Mouse (Mus musculus) Muller cell, postnatal 12 days (primary cell): ENCODE data around the gene Sms.

Experiments
- DNase-seq: peaks from one replicate; pipeline ENCODE4 v3.0.0-alpha.2; 2015; ENCODE audit errors: inconsistent ontology term

The Sms gene

GRCm38 (mm10) chrX:157491944-157492726 lies at the start of gene Sms:
Sms (minus strand) TSS chrX:157492287.
- peak; percentile 85 for DNase-seq

- DNase-seq: no peak
These were observed 14.3 kb upstream of the Sms start for GRCm38 (mm10) chrX:157506400-157506799.

- no peak for DNase-seq
These were observed 12.4 kb upstream of the Sms start for GRCm38 (mm10) chrX:157504506-157504905.

GRCm38 (mm10) chrX:157501871-157502270 lies 9.8 kb upstream of the Sms start:
- DNase-seq: no peak

GRCm38 (mm10) chrX:157500004-157500403 lies 7.9 kb upstream of the Sms start:
- DNase-seq: no peak

GRCm38 (mm10) chrX:157493159-157493558 lies 1.1 kb upstream of the Sms start:
- DNase-seq: no peak

- peak; percentile 41 for DNase-seq
These were observed 747 bp downstream of the Sms start for GRCm38 (mm10) chrX:157491145-157491935.

GRCm38 (mm10) chrX:157490769-157491144 lies 1.3 kb downstream of the Sms start:
- DNase-seq: no peak

GRCm38 (mm10) chrX:157489871-157490721 lies 2.0 kb downstream of the Sms start:
- DNase-seq: peak; percentile 28

GRCm38 (mm10) chrX:157488831-157489230 lies 3.3 kb downstream of the Sms start:
- DNase-seq: peak; percentile 32

- DNase-seq: no peak
These were observed 5.3 kb downstream of the Sms start for GRCm38 (mm10) chrX:157486765-157487164.

GRCm38 (mm10) chrX:157482842-157483241 lies 9.2 kb downstream of the Sms start:
- DNase-seq: no peak

- no peak for DNase-seq
These were observed 10.2 kb downstream of the Sms start for GRCm38 (mm10) chrX:157481860-157482259.

GRCm38 (mm10) chrX:157477328-157477727 lies 14.8 kb downstream of the Sms start:
- no peak for DNase-seq

- no peak for DNase-seq
These were observed 15.8 kb downstream of the Sms start for GRCm38 (mm10) chrX:157476153-157476810.

GRCm38 (mm10) chrX:157471711-157472660 lies 20.1 kb downstream of the Sms start:
- no peak for DNase-seq

GRCm38 (mm10) chrX:157468795-157469194 lies 23.3 kb downstream of the Sms start:
- no peak for DNase-seq

GRCm38 (mm10) chrX:157468055-157468454 lies 24.0 kb downstream of the Sms start:
- DNase-seq: no peak

- DNase-seq: no peak
These were observed 26.1 kb downstream of the Sms start for GRCm38 (mm10) chrX:157465949-157466348.

- no peak for DNase-seq
These were observed 29.4 kb downstream of the Sms start for GRCm38 (mm10) chrX:157462716-157463115.
